Mouse (Mus musculus) adipocyte (in vitro differentiated cells): ENCODE data around the gene Vmn1r157.
"Not testable (repeated sequence)": the region's sequence is repeated elsewhere in the genome, so short reads cannot be mapped to it uniquely, and the experiment has no call there.

Source experiments
- DNase-seq: peaks from one replicate; pipeline ENCODE4 v3.0.0-alpha.2; 2016; ENCODE audit warnings: low spot score

Vmn1r157 gene

DNA sequence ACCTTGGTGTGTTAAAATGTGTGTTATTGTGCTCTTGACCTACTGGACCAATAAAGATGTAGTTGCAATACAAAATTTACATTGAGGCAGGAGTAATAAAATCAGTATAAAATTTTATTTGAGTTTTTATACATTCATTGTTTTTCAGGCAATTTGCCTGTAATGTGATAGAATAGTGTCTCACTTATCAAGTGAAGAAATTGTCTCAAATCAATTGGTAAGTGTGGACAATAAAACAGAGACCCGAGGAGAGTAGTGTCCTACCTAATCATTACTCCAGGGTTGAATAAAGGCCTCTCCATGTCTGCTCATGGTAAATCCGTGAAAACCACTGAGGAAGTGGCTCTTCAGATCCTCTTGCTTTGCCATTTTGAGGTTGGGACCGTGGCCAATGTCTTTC is at the start of gene Vmn1r157:
TSS of gene Vmn1r157 (plus strand) at position 301 of the 400 bp plus-strand sequence.
- DNase-seq = not testable (repeated sequence)

- DNase-seq = not testable (repeated sequence)
Observed at GRCm38 (mm10) chr7:22719610-22720009, 41.9 kb upstream of the Vmn1r157 start, which contains the start of gene Gm4567. Gm4567 (minus strand) TSS chr7:22719710.

GRCm38 (mm10) chr7:22775981-22776380 is 14.5 kb downstream of the Vmn1r157 start:
- not testable (repeated sequence) for DNase-seq

DNA sequence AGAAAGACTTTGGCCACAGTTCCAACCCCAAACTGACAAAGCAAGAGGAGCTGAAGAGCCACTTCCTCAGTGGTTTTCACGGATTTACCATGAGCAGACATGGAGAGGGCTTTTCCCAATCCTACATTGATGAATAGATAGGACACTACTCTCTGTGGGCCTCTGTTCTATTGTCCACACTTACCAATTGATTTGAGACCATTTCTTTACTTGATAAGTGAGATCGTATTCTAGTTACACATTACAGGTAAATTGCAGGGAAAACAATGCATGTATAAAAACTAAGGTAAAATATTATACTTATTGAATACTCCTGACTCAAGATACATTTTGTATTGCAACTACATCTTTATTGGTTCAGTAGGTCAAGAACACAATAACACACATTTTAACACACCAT is 29.2 kb downstream of the Vmn1r157 start, which contains the start of gene Vmn1r158:
TSS of gene Vmn1r158 (minus strand) at position 101 of the 400 bp plus-strand sequence.
- not testable (repeated sequence) for DNase-seq
